Mouse (Mus musculus) lung, postnatal 0 days (tissue): ENCODE data around the gene Gdpd5.

Experiments used
- CTCF ChIP-seq: IDR thresholded peaks from 2 replicates; pipeline ENCODE4 v1.5.1; 2016; ENCODE audit warnings: antibody characterized with exemption, mild to moderate bottlenecking
- EP300 ChIP-seq: IDR thresholded peaks from 2 replicates; pipeline ENCODE4 v1.6.1; 2016; ENCODE audit warnings: antibody characterized with exemption, mild to moderate bottlenecking, control low read depth

GRCm38 (mm10) chr7:99365069-99365468 is 16.1 kb upstream of the Gdpd5 start:
- TF ChIP-seq EP300 (no peak), CTCF (peak; percentile 99)
